Mouse (Mus musculus): ENCODE data around the gene Dppa1. TPM values are rescaled to one million over a fixed set of nuclear protein-coding genes. Genes with fewer than 3 reads are reported as not detected.

The Dppa1 gene
- total RNA-seq, 1 experiment from 2014 or later: not detected

- no peak for ATAC-seq (replicated peaks in 1 of 2; ENCODE audit: insufficient read depth in 1 of 2, low FRiP score in 2 of 2, low TSS enrichment in 1 of 2, low read depth in 1 of 2, poor library complexity in 2 of 2, severe bottlenecking in 2 of 2)
These were observed 60.0 kb downstream of the Dppa1 start for GRCm38 (mm10) chr11:46569107-46569506.

- ATAC-seq (replicated peaks in 1 of 2; ENCODE audit: insufficient read depth in 1 of 2, low FRiP score in 2 of 2, low TSS enrichment in 1 of 2, low read depth in 1 of 2, poor library complexity in 2 of 2, severe bottlenecking in 2 of 2): no peak
These were observed 63.1 kb downstream of the Dppa1 start for GRCm38 (mm10) chr11:46565967-46566366.

GRCm38 (mm10) chr11:46564671-46565070 is 64.4 kb downstream of the Dppa1 start:
- no peak for ATAC-seq (replicated peaks in 1 of 2; ENCODE audit: insufficient read depth in 1 of 2, low FRiP score in 2 of 2, low TSS enrichment in 1 of 2, low read depth in 1 of 2, poor library complexity in 2 of 2, severe bottlenecking in 2 of 2)

- ATAC-seq (replicated peaks in 1 of 2; ENCODE audit: insufficient read depth in 1 of 2, low FRiP score in 2 of 2, low TSS enrichment in 1 of 2, low read depth in 1 of 2, poor library complexity in 2 of 2, severe bottlenecking in 2 of 2): no peak
These were observed 68.0 kb downstream of the Dppa1 start for GRCm38 (mm10) chr11:46561096-46561495.

Other genes with a start within 250 kb of the Dppa1 start
- 2.9 and 6.0 TPM in 2 replicates for gene Itk, start 239.7 kb downstream of the Dppa1 start, total RNA-seq (2017)
- not detected in 2 replicates for gene Fam71b, start 232.7 kb downstream of the Dppa1 start, total RNA-seq (2017)
- gene Med7, start 192.3 kb downstream of the Dppa1 start, total RNA-seq (2017): 35.3 and 36.8 TPM in 2 replicates
- gene Havcr2, start 174.3 kb downstream of the Dppa1 start, total RNA-seq (2017): 5.2 and 5.9 TPM in 2 replicates
- not detected in 2 replicates for gene Gm12169, start 105.0 kb downstream of the Dppa1 start, total RNA-seq (2017)
- gene BC053393, start 57.7 kb downstream of the Dppa1 start, total RNA-seq (2017): not detected in 2 replicates
- gene Timd2, start 77.8 kb upstream of the Dppa1 start, total RNA-seq (2017): not detected in 2 replicates
- gene Havcr1, start 105.8 kb upstream of the Dppa1 start, total RNA-seq (2017): not detected in 2 replicates
- gene Timd4, start 181.5 kb upstream of the Dppa1 start, total RNA-seq (2017): not detected in 2 replicates

Measured in hematopoietic stem cell, adult 5-6 weeks (primary cell).